Mouse (Mus musculus) mature B cell (primary cell): Measurements from ENCODE around the gene Slc7a8.

Experiments used
- in situ Hi-C: fragments of 300-500 bp; cut with MboI; formaldehyde crosslinking; loops from 2 replicates; pipeline ENCODE4 v1.14.3; 2019

Slc7a8 gene

DNA sequence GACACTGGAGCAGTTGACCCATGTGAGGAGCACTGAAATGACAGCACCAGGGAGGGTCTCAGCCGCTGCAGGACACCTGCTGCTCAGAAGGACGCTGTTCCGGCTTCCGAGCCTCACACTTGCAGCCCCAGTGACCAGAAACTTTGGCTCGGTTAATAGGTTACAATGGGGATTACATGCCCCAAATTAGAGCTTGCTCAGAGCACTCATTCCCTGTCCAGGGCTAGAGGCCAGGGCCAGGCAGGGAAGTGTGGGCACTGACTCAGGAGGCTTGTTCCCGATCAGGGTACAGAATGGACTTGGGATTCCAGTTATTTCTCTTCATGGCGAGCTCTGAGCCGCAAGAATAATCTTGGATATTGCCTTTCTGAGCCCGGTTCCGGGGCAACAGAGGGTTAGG is 44.1 kb downstream of the Slc7a8 start:
- in situ Hi-C loops: no loop called here

DNA sequence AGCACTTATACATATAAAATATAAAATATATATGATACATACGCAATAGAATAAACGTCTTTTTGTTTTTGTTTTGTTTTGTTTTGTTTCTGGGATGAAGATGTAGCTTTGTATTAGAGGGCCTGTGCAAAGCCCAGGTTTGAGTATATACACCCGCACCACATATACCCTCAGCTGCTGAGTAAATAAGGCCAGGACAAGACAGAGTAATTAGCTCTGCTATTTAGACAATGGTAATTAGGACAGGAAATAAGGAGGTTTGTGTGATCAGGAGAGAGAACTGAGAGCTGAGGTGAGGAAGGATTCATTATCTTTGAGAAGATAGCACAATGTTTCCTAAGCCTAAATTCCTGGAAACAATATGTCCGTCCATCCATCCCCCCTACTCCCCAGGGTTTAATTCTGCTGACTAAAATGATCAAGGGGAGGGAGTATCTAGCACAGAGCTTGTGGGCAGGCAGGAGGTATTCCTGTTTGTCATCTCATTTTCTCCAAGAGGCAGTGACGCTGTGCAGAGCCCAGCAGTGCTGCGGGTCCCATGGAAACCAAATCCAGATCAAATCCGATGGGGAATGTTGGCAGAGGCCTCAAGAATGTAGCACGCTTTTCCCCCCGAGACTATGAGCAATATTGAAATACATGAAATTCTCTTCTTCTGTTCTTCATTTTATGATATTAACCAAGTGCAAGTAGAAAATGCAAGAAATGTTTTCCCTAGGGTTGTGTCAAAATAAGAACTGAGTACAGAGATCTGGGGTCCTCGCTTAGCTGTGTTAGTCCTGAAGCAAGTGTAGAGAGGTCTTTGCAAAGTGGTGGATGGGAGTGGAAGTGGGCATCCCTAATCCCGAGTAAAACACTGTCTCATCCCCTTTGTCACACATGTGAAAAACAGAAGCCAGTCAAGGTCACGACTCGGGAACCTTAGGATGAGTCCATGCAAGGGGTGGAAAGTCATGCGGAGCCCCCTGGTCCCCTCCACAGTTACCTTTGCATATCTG is 44.9 kb downstream of the Slc7a8 start:
- in situ Hi-C loops: no loop called here

DNA sequence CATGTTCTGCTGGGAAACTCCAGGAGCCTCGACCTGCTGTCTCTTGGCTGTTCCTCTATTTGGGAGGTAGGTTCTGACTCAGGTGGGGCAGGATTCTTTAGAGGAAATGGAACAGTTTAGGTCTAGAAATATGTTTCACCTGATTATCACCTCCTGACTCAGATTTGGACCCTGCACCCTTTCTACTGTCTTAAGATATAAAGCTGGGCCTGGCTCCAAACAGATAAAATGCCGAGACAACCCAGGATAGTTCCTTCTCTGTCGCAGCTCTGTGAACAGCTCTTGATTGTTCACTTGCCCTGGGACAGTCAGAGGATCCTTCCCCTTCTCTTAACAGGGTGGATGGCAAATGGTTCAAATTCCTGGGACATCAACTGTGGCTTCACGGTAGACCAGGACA is 46.5 kb downstream of the Slc7a8 start:
- in situ Hi-C loops: no loop called here

DNA sequence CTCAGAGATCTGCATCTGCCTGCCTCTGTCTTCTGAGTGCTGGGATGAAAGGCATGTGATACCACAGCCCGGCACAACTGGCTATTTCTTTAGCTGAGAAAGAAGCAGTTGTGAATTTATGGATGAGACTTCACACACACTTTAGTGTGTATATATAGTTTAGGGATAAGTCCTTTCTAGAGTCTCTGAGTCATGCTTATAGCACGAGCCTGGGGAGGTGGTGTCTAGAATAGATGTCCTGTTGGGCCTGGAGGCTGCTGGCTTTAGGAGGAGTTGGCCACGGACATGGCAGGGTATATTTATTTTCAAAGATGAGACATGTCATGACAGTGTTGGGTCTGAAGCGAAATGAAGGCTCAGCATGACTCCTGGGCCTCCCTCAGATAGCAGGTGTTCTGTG is 47.7 kb downstream of the Slc7a8 start:
- in situ Hi-C loops: no loop called here

GRCm38 (mm10) chr14:54732206-54732605 is 49.5 kb downstream of the Slc7a8 start:
- in situ Hi-C loops: no loop called here

- in situ Hi-C loops: no loop called here
Observed at GRCm38 (mm10) chr14:54730305-54730704, 51.4 kb downstream of the Slc7a8 start.

DNA sequence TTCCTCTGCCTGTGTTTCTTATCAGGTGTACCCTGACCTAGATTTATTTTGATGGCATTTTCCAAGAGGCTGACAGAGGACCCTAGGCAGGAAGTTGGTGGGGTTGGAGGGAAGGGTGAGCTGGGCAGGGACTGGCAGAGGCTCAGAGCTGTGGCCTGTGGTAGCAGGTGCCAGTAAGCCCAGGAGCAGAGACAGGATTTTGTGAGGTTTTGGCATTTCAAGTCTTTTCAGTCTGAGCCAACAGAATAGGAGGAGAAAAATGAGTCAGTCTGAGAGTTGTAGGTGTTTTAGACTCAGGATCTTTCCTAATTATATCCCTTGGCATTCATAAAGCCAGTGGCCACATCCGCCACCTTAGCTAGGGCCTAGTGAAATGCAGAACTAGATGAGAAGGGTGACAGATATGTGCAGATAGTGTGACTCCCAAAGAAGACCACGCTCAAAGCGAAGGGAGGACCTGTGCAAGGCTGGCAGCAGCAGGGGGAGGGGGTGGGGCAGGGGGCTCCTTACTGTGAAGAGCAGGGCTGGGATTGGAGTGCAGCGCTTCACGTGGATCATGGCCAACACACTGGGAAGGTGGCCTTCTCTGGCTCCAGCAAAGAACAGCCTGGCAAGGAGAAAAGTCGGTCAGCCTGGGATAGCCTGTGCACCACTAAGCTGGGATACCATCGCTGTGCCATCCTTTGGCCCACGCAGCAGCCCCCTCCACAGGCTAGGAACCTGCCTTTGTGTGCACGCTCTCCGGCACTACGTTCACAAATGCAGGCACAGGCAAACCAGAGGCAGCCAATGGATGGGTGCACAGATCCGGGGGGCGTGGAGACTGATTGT is 52.7 kb downstream of the Slc7a8 start:
- in situ Hi-C loops: no loop called here

DNA sequence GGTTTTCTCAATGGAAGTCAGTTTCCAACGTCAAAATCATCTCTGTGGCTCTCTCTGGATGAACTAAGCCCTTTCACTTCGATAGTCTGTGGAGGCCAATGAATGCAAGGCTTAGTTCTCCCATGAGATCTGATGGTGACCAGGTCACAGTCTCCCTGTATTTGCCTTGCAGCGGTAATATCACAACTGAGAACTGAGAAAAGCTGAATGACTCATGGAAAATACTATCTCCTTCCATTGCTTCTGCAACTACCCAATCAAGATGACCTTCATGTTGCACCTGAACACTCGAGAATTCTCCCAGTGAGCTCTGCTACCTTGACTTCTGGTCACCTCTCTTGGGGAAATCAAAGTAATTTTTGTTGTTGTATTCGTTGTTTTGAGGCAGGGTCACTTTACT is 54.2 kb downstream of the Slc7a8 start:
- in situ Hi-C loops: no loop called here

DNA sequence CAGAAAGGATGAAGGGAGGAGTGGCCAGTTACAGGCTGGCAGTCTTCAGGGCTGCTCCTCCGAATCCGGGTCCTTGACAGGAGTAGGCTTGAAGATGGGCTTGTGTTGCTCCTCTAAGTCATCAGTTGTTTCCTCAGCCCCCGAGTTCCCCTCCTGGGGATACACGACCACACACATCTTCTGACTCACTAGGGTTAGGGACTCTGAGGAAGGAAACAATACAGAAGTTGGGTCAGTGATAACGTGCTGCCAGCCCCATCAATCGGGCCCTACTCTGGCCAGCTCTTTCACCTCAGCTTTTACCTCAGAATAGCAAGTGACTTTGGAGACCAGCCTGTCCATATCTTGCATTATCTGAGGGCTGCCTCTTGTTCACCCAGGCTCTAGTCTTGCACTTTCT is 57.7 kb downstream of the Slc7a8 start:
- in situ Hi-C loops: no loop called here

DNA sequence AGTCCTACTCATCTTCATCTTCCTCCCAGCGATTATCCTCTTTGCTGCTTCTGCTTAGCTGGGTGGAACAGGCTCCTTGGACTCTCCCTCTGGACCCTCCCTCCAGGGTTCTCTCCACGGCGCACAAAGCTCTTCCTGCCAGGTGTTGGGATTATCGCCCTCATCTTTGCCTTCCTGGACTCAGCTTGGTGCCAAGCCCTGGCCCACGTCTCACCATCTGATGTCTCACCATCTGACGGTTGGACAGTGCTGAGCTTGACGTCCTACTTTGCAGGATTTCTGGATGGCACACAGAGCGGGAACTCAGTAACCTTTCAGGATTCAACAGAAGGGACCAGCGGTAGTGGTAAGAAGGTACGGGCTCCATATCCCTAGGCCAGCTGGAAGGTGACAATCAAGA is 60.0 kb downstream of the Slc7a8 start:
- in situ Hi-C loops: no loop called here

- in situ Hi-C loops: no loop called here
Observed at GRCm38 (mm10) chr14:54720654-54721350, 60.9 kb downstream of the Slc7a8 start.

- in situ Hi-C loops: no loop called here
Observed at GRCm38 (mm10) chr14:54720041-54720440, 61.7 kb downstream of the Slc7a8 start.

- in situ Hi-C loops: no loop called here
Observed at GRCm38 (mm10) chr14:54715402-54715801, 66.3 kb downstream of the Slc7a8 start.

GRCm38 (mm10) chr14:54714617-54715081 is 67.1 kb downstream of the Slc7a8 start:
- in situ Hi-C loops: no loop called here

GRCm38 (mm10) chr14:54714121-54714520 is 67.6 kb downstream of the Slc7a8 start:
- in situ Hi-C loops: no loop called here

DNA sequence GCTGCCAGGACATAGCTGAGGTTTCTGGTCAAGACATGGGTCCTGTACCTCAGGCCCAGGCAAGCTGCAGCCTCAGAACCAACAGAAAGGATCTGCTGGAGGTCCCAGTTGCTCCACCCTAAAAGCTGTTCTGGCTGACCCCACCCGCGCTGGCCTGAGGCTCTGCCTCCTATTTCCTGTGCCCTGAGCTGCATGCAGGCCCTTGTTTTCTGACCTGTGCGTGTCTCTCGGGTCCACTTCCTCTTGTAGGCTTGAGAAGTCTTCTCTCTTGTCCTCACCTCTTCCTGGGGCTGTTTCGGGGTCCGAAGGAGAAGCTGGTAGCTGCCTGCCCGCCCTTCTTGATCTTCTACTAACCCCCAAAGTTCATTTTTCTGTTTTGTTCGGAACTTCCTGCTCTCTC is 68.9 kb downstream of the Slc7a8 start:
- in situ Hi-C loops: no loop called here

DNA sequence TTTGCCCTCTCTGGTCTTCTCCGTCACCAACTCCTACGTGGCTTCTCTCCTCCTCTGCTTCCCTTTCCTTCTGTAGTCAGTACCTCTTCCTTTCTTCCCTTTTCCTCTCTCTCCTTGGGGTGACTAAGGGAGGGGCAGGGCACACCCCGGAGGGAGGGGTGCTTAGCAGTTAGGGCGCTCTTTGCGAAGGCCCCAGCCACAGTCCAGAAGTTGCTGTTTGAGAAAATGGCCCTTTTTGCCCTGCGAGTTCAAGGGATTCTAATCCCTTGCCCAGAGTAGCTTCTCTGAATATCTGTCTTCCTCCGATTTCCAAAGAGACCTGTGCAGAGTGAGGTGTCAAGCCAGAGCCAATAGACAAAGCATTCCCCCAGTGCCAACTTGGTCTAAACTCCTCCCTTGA is 69.7 kb downstream of the Slc7a8 start, which contains the start of gene Cebpe:
Gene Cebpe (minus strand): TSS at position 101 of the 400 bp plus-strand sequence.
- in situ Hi-C loops: no loop called here

DNA sequence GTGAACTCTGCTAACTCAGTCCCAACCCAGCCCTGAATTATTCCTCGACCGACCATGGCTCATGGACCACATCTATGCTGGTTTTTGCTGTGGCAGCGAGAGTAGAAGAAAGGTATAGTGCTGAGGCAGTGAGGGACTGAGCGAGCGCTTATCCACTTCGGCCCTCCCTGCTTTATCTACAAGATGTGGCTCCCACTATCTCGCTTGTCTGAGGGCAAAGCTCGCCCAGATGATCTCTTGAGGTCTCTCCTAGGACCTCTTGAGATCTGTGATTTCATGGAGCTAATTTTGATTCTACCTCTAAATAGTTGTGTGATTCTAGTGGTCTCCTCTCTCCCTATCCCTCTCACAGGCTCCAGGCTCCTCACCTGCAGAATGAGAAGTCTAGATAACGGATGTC is 72.7 kb downstream of the Slc7a8 start:
- in situ Hi-C loops: no loop called here

DNA sequence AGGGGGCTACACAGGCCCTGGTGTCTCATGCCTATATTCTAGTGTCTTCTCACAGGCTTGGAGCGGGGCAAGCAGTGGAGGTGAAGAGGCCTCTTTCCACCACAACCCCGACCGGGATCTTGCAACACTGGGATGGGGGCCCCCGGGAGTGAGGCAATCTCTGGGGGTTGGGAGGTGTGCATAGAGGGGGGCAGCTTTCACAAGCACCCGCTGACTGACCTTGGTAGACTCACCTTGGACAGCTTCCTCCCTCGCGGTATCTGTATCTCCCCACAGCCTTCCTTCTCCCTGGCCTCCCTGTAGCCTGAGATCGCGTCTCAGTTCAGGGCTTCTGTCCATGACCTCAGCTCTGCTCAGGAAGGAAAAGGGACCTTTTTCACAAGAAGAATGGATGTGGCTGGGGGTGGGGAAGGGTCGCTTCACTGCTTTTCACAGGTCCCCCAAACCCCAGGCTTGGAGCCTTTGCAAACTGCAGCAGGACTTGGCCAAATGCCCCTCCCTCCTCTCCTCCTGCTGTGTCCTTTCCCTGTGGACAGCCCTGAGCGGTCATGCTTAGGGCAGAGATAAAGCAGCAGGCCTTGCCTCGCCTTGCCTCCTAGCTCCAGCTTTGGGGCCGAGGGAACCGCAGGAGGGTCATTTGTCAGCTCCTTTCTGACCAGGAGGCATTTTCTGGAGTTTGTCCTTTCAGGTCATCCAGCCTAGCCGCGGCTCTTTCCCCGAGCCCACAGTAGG is 75.0 kb downstream of the Slc7a8 start:
- in situ Hi-C loops: no loop called here

- in situ Hi-C loops: no loop called here
Observed at GRCm38 (mm10) chr14:54705844-54706243, 75.9 kb downstream of the Slc7a8 start.

- in situ Hi-C loops: no loop called here
Observed at GRCm38 (mm10) chr14:54703207-54703606, 78.5 kb downstream of the Slc7a8 start.
